Mouse (Mus musculus) hindbrain, embryonic 14.5 days (tissue): Measurements from ENCODE around the gene Prepl. TPM values are rescaled to one million over a fixed set of nuclear protein-coding genes. Genes with fewer than 3 reads are reported as not detected.
A peak's percentile ranks its signal among the peaks of the same experiment; 100 is the strongest.

ENCODE experiments used
- ATAC-seq: fragments of 200-750 bp; cut with Nextera tagmentation; 2 replicates; pipeline ENCODE4 v1.8.0; 2017; ENCODE audit warnings: moderate number of reproducible peaks, mild to moderate bottlenecking, moderate TSS enrichment, moderate library complexity; ENCODE audit not compliant: low FRiP score
- DNase-seq: peaks from one replicate; pipeline ENCODE4 v3.0.0-alpha.2; 2015; ENCODE audit warnings: low spot score
- H3K27ac ChIP-seq: fragments of 300-500 bp; sonication (generic); 2 replicates; pipeline ENCODE4 v1.5.1; 2014; ENCODE audit warnings: mild to moderate bottlenecking, moderate library complexity
- H3K27me3 ChIP-seq: fragments of 300-500 bp; sonication (generic); 2 replicates; pipeline ENCODE4 v1.6.1; 2014; ENCODE audit warnings: mild to moderate bottlenecking, low read length, mixed read lengths; ENCODE audit not compliant: control insufficient read depth, insufficient read depth
- H3K36me3 ChIP-seq: fragments of 300-500 bp; sonication (generic); replicated peaks from 2 replicates; pipeline ENCODE4 v1.6.1; 2014; ENCODE audit not compliant: control insufficient read depth, insufficient read depth
- H3K4me1 ChIP-seq: fragments of 300-500 bp; sonication (generic); replicated peaks from 2 replicates; pipeline ENCODE4 v1.6.1; 2014; ENCODE audit warnings: antibody characterized with exemption, low read length, mixed read lengths; ENCODE audit not compliant: control insufficient read depth, insufficient read depth
- H3K4me2 ChIP-seq: fragments of 300-500 bp; sonication (generic); replicated peaks from 2 replicates; pipeline ENCODE4 v1.6.1; 2014; ENCODE audit warnings: mild to moderate bottlenecking, moderate library complexity
- H3K4me3 ChIP-seq: fragments of 300-500 bp; sonication (generic); replicated peaks from 2 replicates; pipeline ENCODE4 v1.5.1; 2014; ENCODE audit warnings: mild to moderate bottlenecking, low read length
- H3K9ac ChIP-seq: fragments of 300-500 bp; sonication (generic); 2 replicates; pipeline ENCODE4 v1.6.1; 2014
- H3K9me3 ChIP-seq: fragments of 300-500 bp; sonication (generic); 2 replicates; pipeline ENCODE4 v1.6.1; 2016; ENCODE audit warnings: low read length; ENCODE audit not compliant: control insufficient read depth
- WGBS: fragments of 180-500 bp; shearing (Covaris S2); extraction: QIAGEN DNeasy Blood & Tissue Kit; methylation state at CpG from one replicate; pipeline ENCODE4 v1.1.7; 2014; 5-methylcytosine and 5-hydroxymethylcytosine counted together
- polyA plus RNA-seq: library from polyadenylated mRNA; unstranded; fragments of >200 nt; fragmentation: Nextera tagmentation; extraction: Ambion mirVana; gene quantifications from 2 replicates; pipeline ENCODE4 v1.2.1, GENCODE M21; 2014

Prepl gene
- 161 and 200 TPM in 2 replicates for polyA plus RNA-seq

- Histone ChIP-seq H3K9me3 (no peaks in the 10 kb centered on the region), H3K36me3 (no peaks in the 10 kb centered on the region; the same call in 1 of the 2 replicates), H3K4me3 (peak within 1 kb of the TSS; percentile 93), H3K27me3 (no peaks in the 10 kb centered on the region), H3K4me2 (peak within 1 kb of the TSS; percentile 91), H3K9ac (peak within 1 kb of the TSS; percentile 73), H3K27ac (peak within 1 kb of the TSS; percentile 91), H3K4me1 (peaks cover 16% of the 10 kb centered on the region)
- peak; percentile 99 for DNase-seq
- ATAC-seq = peak; percentile 98
- WGBS = under 1% methylated on average over 63 of the region's 63 CpGs
Measured at GRCm38 (mm10) chr17:85090120-85091099, at the start of gene Prepl, which contains the start of gene Camkmt. Gene Prepl, minus strand, starts transcription at chr17:85090241. Gene Camkmt, plus strand, starts transcription at chr17:85090552.

GRCm38 (mm10) chr17:85138393-85138792 lies 48.4 kb upstream of the Prepl start:
- WGBS = 95% methylated on average over 1 of the region's 1 CpGs
- H3K4me2 ChIP-seq = no peak overlapping the region
- H3K27ac ChIP-seq = no peak overlapping the region
- no peak overlapping the region for H3K4me3 ChIP-seq
- no peaks in the 10 kb centered on the region for H3K9me3 ChIP-seq
- no peaks in the 10 kb centered on the region for H3K36me3 ChIP-seq
- H3K27me3 ChIP-seq = no peaks in the 10 kb centered on the region
- no peak for ATAC-seq
- H3K4me1 ChIP-seq = no peaks in the 10 kb centered on the region
- no peak for DNase-seq
- H3K9ac ChIP-seq = no peak overlapping the region

- Histone ChIP-seq H3K27me3 (no peaks in the 10 kb centered on the region), H3K4me3 (no peak overlapping the region), H3K27ac (no peak overlapping the region), H3K9me3 (no peaks in the 10 kb centered on the region), H3K36me3 (no peaks in the 10 kb centered on the region), H3K4me2 (no peak overlapping the region), H3K9ac (no peak overlapping the region), H3K4me1 (no peaks in the 10 kb centered on the region)
- peak; percentile 82 for DNase-seq
- no peak for ATAC-seq
- 33% methylated on average over 4 of the region's 4 CpGs for whole genome bisulfite sequencing
Measured at GRCm38 (mm10) chr17:85116643-85117042, 26.6 kb upstream of the Prepl start.

- Histone ChIP-seq H3K27ac (no peak overlapping the region), H3K9ac (no peak overlapping the region), H3K4me3 (no peak overlapping the region), H3K9me3 (no peaks in the 10 kb centered on the region), H3K36me3 (no peaks in the 10 kb centered on the region), H3K27me3 (no peaks in the 10 kb centered on the region), H3K4me1 (no peaks in the 10 kb centered on the region), H3K4me2 (no peak overlapping the region)
- 88% methylated on average over 8 of the region's 8 CpGs for WGBS
- DNase-seq = no peak
- no peak for ATAC-seq
Measured at GRCm38 (mm10) chr17:85113441-85113840, 23.4 kb upstream of the Prepl start.

- H3K27ac ChIP-seq = no peak overlapping the region
- no peaks in the 10 kb centered on the region for H3K36me3 ChIP-seq
- no peak overlapping the region for H3K9ac ChIP-seq
- H3K4me3 ChIP-seq = no peak overlapping the region
- no peaks in the 10 kb centered on the region for H3K9me3 ChIP-seq
- H3K4me2 ChIP-seq = no peak overlapping the region
- no peaks in the 10 kb centered on the region for H3K27me3 ChIP-seq
- 93% methylated on average over 1 of the region's 1 CpGs for WGBS
- DNase-seq = no peak
- no peak for ATAC-seq
- H3K4me1 ChIP-seq = no peaks in the 10 kb centered on the region
Measured at GRCm38 (mm10) chr17:85110640-85111039, 20.6 kb upstream of the Prepl start.

DNA sequence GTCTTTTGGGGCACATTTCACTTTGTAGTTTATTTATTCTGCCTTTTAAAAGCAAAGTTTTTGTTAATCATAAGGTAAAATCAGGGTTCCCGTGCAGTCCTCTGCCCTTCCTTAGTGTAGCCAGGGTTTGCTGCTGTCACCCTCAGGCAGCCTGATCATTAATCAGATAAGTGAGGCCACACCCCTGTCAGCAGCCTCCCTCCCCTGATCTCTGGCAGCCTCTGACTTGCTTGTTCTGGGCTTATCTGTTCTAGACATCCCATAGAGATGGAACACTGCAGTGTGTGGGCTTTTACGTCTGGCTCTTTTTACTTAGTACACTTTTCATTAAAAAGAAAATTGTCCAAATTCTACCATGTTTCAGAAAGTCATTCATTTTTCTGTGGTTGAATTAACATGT lies 13.3 kb upstream of the Prepl start:
- no peaks in the 10 kb centered on the region for H3K9me3 ChIP-seq
- H3K4me1 ChIP-seq = no peaks in the 10 kb centered on the region
- no peak for DNase-seq
- H3K4me2 ChIP-seq = no peak overlapping the region
- H3K9ac ChIP-seq = no peak overlapping the region
- 57% methylated on average over 2 of the region's 2 CpGs for WGBS
- no peaks in the 10 kb centered on the region for H3K27me3 ChIP-seq
- ATAC-seq = no peak
- H3K4me3 ChIP-seq = no peak overlapping the region
- no peak overlapping the region for H3K27ac ChIP-seq
- H3K36me3 ChIP-seq = peaks cover 9% of the 10 kb centered on the region

GRCm38 (mm10) chr17:85101751-85102150 lies 11.7 kb upstream of the Prepl start:
- Histone ChIP-seq H3K9ac (no peak overlapping the region), H3K4me2 (no peak overlapping the region), H3K36me3 (peaks cover 22% of the 10 kb centered on the region), H3K27me3 (no peaks in the 10 kb centered on the region), H3K4me3 (no peak overlapping the region), H3K27ac (no peak overlapping the region), H3K4me1 (no peaks in the 10 kb centered on the region), H3K9me3 (peaks cover 6% of the 10 kb centered on the region)
- no peak for DNase-seq
- WGBS = 33% methylated on average over 7 of the region's 7 CpGs
- ATAC-seq = no peak

DNA sequence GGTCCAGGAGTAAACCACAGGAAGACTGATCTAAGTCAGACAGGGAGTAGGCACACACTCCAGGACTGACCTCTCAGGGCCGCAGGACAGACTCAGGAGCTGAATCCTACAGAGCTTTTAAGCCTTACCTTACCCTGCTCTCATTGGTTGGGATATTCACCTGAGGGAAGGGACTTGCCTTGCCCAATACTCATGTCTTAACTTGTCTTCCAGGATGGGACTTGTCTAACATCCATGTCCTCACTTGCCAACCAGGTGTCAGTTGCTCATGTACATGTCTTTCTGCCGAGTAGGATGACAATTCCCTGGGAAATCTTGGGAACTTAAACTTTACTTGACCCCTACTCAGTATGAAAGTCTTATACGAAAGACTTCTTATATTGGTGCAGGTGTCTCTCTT lies 10.2 kb upstream of the Prepl start:
- H3K9me3 ChIP-seq = peaks cover 6% of the 10 kb centered on the region
- no peak overlapping the region for H3K4me3 ChIP-seq
- H3K36me3 ChIP-seq = peaks cover 26% of the 10 kb centered on the region
- no peaks in the 10 kb centered on the region for H3K4me1 ChIP-seq
- H3K27me3 ChIP-seq = no peaks in the 10 kb centered on the region
- H3K9ac ChIP-seq = no peak overlapping the region
- 92% methylated on average over 3 of the region's 3 CpGs for WGBS
- DNase-seq = no peak
- no peak overlapping the region for H3K4me2 ChIP-seq
- ATAC-seq = no peak
- no peak overlapping the region for H3K27ac ChIP-seq

DNA sequence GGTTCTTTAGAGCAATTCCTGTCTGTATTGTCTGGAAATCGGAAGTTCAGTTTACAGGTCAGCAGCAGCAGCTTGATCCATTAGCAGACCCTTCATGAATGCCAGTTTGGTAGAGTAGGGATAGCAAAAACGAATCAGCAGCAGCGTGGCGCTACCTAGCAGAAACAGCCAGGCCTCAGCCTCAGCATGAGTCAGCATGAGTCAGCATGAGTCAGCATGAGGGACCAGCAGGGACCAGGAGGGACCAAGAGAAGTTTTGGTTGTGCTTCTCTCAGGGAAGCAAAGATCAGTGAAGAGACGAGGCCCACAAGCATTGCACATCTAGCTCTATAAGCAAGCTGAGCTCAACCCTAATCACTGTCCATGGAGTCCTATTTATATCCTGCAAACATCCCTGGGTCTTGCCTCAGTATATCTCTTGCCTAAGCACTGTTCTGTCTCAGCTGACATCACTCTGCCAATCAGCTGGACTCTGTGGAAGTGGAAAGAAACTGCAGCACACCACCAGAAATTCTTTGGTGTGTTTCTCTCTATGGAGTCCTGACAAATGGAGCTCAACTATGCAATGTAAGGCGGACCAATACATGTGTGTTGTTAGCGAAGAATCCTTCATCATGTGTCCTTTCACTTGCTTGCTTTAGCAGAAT lies 8.8 kb upstream of the Prepl start:
- peaks cover 26% of the 10 kb centered on the region for H3K36me3 ChIP-seq
- no peak overlapping the region for H3K9ac ChIP-seq
- no peak overlapping the region for H3K27ac ChIP-seq
- peaks cover 6% of the 10 kb centered on the region for H3K9me3 ChIP-seq
- H3K27me3 ChIP-seq = no peaks in the 10 kb centered on the region
- H3K4me1 ChIP-seq = no peaks in the 10 kb centered on the region
- H3K4me2 ChIP-seq = no peak overlapping the region
- no peak overlapping the region for H3K4me3 ChIP-seq
- 96% methylated on average over 7 of the region's 7 CpGs for WGBS
- ATAC-seq (no peak), DNase-seq (no peak)
